Mouse (Mus musculus): ENCODE data around the gene Gstm5.

DNA sequence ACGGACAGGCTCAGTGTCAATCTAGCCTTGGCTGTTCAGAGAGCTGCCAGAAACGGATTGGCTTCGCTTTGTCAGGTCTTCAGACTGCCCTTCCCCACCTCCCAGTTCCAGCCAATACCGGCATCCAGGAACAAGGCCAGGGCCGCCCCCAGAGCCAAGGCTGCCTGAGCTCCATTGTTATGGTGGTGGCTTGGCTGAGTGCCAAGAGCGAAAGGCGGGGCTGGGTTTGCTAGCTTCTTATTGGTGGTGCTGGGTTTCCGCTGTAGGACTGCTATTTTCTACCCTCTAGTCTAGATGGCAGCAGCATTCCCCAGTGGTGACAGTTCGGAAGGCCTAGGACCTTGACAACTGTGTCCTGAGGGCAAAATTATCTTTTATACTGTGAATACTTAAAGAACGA is 36.0 kb downstream of the Gstm5 start, which contains the start of gene Gstm7:
- TF ChIP-seq GATA1 (IDR thresholded peaks at IDR 0.05; ENCODE audit: borderline replicate concordance, low read length) (no peak), FLI1 (IDR thresholded peaks at IDR 0.05; ENCODE audit: low read length) (no peak)

Data from megakaryocyte, embryonic 14.5 days (primary cell).